Mouse (Mus musculus) kidney, adult 2 months (tissue): ENCODE results near the gene Tcaf3.

Experiments
- CTCF ChIP-seq: fragments of 200-500 bp; conservative IDR thresholded peaks from 2 replicates; pipeline ENCODE4 v1.5.1; 2011; ENCODE audit warnings: low read depth, mild to moderate bottlenecking, control low read depth, low read length, moderate library complexity, mixed read lengths; ENCODE audit not compliant: insufficient read depth, insufficient read length
- POLR2A ChIP-seq: fragments of 200-500 bp; IDR thresholded peaks from one replicate; pipeline ENCODE4 v1.6.1; 2011; ENCODE audit warnings: low read depth, low read length, control low read depth

DNA sequence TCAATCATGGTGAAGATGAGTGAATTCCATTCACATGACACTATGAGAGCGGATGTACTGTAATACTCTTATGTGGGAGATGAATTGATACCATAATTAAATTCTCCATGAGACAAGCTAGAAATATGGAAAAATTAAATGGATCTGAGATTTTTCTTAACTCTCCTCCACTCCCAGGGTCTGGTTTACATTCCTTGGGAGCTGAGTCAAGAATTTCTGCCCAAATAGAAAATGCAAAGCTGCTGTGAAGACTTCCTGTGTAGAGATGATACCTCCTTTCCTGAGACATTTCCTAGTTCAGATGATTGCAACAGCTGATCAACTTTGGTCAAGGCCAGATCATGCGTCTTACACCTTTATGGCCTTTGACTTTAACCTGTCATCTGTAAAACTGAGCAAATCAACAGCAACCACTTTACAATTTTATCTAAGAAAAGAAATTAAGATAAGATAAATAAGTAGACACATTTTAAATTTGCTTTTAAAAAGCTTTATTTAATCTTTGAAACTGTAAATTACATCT is 31.4 kb downstream of the Tcaf3 start:
- no peak for TF ChIP-seq CTCF
- TF ChIP-seq POLR2A, result no peak
